Mouse (Mus musculus): Measurements from ENCODE around the gene Gpx2. TPM values are rescaled to one million over a fixed set of nuclear protein-coding genes. Genes with fewer than 3 reads are reported as not detected.
"Not testable (repeated sequence)": the region's sequence is repeated elsewhere in the genome, so short reads cannot be mapped to it uniquely, and the experiment has no call there.

Gpx2 gene
- total and polyA plus RNA-seq, 3 experiments, result not detected

- DNase-seq, result peak; percentile 70
Measured at GRCm38 (mm10) chr12:76803700-76804252, 8.4 kb upstream of the Gpx2 start.

GRCm38 (mm10) chr12:76803028-76803427 lies 7.7 kb upstream of the Gpx2 start:
- DNase-seq, result no peak

DNA sequence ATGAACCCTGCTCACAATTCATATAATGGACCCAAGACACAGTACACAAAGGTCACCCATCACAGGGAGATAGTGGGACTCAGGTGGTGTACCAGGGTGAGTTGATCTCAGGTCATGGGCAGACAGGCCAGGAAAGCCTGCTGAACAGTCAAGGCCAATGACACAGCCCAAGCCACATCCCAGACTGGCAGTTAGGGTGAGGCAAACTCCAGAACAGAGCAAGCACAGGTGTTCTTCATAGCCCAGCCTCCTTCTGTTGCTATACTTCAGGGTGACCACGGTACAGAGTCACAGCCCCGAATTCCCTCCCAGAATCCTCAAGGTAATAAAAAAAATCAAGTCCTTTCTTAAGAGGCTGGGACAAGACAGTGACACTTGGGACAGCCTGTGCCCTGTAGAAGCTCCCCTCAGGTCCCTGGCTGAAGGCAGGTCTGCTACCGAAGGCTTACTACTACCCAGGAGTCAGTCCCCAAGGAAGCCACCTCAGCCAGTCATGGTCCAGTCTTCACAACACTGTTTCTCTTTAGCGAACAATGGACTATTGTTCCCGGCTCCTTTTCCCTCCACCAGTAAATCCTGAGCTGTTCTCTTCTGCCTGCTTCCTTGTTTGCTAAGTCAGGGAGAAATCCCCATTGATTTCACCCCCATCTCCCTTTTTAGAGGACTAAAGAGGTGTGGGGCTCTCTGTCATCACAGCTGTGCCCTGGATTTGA lies 2.8 kb upstream of the Gpx2 start:
- DNase-seq, result no peak

GRCm38 (mm10) chr12:76796938-76797539 lies 1.7 kb upstream of the Gpx2 start:
- DNase-seq, result no peak

DNA sequence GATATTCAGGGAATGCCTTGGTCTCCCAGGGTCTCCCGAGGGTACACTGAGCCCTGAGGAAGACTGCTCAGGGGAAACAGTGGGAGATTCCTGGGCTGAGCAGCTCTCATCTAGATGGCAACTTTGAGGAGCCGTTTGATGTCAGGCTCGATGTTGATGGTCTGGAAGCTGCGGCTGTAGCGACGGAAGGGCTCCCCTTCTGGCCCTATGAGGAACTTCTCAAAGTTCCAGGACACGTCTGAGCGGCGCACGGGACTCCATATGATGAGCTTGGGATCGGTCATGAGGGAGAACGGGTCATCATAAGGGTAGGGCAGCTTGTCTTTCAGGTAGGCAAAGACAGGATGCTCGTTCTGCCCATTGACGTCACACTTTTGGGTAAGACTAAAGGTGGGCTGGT lies 2.8 kb downstream of the Gpx2 start:
- not testable (repeated sequence) for DNase-seq

- DNase-seq, result no peak
Measured at GRCm38 (mm10) chr12:76790446-76791084, 4.8 kb downstream of the Gpx2 start.

DNA sequence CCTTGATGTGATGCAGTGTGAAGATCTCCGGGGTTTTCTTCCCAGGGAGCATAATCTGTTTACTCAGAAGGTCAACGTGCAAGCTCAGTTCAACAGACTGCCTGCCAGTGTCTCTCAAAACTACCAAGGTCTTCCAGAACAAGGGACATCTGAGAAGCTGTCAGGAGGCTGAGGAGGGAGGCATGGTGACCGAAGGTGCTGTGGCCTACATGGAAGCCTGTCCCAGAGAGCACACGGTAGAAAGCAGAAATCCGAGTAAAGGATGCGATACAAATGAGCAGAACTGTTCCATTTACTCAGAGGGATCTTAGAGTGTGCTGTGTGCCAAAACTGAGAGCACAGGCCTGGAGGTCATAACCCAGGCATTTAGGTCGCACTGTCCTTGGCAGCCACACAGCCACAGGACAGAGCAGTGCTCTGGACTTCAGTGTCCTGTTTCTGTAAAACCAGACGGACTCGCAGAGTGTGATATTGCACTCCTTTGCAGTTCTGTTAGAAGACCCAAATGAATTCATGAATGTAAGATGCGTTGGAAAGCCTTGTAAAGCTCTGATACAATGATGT lies 11.2 kb downstream of the Gpx2 start:
- peak; percentile 62 for DNase-seq

- no peak for DNase-seq
Measured at GRCm38 (mm10) chr12:76780639-76781468, 14.5 kb downstream of the Gpx2 start.

DNA sequence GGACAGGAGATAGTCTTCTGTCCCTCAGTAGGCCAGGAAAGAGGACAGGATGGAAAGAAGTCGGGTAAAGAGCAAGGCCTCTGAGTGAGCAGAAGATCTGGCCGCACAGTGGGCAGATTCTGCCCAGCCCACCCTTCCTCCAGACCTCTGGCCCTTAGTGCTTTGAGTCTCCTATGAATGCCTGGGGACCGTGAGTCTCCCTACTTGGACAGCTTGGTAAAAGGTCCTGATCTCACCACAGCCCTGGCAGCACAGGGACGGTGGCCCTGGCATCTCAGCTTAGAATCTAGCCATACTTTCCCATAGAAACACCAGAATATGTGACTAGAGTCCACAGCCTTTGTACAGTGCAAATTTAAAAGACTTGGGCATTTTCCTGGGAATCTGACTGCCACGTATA lies 15.4 kb downstream of the Gpx2 start:
- no peak for DNase-seq

GRCm38 (mm10) chr12:76778305-76779083 lies 16.9 kb downstream of the Gpx2 start:
- no peak for DNase-seq

DNA sequence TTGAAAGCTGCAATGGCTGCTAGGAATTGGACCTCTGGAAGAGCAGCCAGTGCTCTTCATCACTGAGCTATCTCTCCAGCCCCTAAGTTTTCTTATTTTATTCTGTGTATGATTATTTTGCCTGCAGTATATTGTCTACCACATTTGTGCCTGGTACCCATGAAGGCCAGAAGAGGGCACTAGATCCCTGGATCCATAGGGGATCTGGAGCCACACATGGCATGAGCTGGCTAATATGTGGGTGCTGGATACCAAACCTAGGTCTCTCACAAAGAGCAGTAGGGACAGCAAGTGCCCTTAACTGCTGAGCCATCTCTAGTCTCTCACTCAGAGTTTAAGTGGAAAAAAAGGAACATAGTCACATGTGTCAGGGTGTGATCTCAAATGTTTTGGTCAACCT lies 17.5 kb downstream of the Gpx2 start:
- DNase-seq, result no peak

DNA sequence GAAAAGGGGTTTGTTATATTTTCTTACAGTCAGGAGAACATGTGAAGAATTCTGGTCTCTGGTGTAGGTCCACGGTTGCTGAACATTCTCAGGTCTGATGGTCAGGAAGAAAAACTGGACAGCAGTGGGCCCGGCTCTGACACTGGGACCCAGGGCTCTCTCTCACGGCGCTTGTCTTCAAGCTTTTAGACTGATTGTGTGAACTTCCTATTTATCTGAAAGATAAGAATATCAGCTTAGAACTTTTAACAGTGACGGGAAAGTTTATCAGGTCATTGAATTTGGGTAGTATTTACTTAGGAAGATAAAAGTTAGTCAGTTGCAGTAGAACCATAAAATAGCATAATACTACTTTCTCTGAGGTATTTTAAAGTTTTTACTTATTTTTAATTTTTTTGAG lies 18.5 kb downstream of the Gpx2 start:
- DNase-seq, result no peak

- peak; percentile 61 for DNase-seq
Measured at GRCm38 (mm10) chr12:76775132-76775531, 20.2 kb downstream of the Gpx2 start.

DNA sequence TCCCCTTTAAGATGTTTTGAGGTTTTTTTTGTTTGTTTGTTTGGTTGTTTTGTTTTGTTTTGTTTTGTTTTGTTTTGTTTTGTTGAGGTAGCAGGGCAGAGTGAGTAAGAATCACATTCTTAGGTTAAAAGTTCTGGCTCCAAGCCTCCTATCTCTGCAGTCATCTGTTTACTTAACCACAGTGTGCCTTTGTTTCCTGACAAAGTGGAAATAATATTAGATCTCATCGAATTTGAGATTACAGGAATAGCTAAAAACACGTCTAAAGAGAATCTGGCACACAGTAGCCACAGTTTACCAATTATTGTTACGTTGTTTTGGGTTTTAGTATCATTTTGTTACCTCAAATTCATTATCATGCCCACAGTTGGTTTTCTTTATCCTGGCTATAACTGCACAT lies 20.7 kb downstream of the Gpx2 start:
- DNase-seq, result no peak

DNA sequence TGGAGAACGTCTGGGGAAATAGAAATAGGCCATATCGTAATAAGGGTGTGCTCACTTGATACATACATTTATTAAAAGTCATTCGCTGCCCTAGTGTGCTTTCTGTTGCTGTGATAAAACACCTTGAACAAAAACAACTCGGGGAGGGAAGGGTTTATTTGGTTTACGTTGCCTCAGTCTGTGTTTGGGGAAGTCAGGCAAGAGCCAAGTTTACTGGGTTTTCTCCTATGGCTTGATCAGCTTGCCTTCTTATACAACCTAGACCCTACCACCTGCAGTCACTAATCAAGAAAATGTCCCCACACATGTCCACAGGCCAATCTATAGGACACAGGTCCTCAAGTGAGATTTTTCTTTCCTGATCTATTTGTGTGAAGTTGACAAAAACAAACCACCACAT lies 23.8 kb downstream of the Gpx2 start:
- no peak for DNase-seq

DNA sequence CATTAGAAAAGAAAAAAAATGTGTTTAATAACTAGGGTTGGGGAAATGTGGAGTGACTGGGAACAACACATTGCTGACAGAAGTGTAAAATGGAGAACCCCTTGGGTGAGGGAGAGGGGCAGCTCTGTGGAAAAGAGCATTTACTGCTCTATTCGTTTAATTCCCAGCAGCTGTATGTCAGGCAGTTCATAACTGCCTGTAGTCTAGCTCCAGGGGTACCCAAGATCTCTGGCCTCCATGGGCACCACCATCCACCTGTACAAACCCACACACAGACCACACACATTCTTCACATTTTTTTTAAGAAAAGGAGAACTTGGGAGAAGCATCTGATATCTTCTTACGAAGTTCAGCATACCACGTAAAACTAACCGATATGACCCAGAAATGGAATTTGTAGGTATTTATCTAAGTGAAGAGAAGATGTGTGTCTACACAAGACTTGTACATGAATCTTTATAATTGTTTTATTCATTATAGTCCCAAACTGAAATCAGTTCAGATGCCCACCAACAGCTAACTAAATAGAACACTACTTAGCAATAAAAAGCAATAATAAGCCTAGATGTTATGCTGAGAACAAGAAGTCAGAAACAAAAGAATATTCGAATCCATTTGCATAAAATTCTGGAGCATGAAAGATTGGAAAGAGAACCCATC lies 24.4 kb downstream of the Gpx2 start:
- DNase-seq, result no peak

GRCm38 (mm10) chr12:76765901-76766630 lies 29.3 kb downstream of the Gpx2 start:
- no peak for DNase-seq

- DNase-seq, result peak; percentile 93
Measured at GRCm38 (mm10) chr12:76765354-76765851, 30.0 kb downstream of the Gpx2 start, which contains the start of the genes Churc1 and Fntb. Churc1 (plus strand) TSS chr12:76765538. Fntb (plus strand) TSS chr12:76765589.

DNA sequence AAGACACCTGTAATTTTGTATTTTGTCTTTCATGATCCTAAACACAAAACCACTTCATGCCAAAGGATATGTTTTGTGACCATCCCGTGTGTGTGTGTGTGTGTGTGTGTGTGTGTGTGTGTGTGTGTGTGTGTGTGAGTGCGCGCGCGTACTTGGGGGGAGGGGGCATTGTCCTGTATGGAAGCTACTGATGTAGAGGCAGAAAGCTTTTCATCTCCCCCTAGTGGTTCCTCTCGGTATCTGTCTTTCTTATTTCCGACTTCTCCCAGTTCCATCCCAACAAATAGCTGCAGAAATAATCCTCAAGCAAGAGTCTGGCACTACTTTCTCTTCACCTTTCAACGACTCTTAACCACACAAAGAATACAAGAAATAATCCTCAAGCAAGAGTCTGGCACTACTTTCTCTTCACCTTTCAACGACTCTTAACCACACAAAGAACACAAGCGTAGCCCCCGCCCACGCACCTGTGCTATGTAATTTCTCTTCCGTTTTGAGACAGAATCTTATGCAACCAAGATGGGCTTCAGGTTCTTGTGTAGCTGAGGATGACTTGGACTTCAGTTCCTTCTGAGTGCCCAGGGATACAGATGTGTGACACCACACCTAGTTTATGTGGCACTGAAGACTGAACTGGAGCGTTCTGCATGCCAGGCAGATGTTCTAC lies 42.6 kb downstream of the Gpx2 start:
- DNase-seq, result peak; percentile 19
